Mouse (Mus musculus): ENCODE results near the gene Rtp1. TPM values are rescaled to one million over a fixed set of nuclear protein-coding genes. Genes with fewer than 3 reads are reported as not detected.

Rtp1 gene
- polyA plus RNA-seq, 1 experiment, result 0.01 TPM

DNA sequence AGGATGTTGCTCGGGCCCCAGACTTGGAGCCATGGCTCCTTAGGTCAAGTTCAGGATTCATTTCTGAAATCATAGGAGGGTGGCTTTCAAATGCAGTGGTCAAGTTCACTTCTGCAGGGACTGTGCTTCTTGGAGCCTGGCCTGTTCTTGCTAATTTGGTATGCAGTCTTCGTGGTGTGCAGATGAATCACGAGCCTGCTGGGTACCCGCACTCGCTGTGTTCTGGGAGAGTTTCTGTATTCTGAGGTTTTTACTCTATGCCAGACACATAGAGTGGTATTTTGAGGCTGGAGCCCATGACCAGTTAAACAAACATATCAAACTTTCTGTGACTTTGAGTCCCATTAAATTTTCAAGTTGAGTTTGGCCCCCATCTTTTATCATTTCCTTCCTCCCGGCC lies 25.4 kb downstream of the Rtp1 start:
- no peak for DNase-seq (ENCODE audit: low spot score)

DNA sequence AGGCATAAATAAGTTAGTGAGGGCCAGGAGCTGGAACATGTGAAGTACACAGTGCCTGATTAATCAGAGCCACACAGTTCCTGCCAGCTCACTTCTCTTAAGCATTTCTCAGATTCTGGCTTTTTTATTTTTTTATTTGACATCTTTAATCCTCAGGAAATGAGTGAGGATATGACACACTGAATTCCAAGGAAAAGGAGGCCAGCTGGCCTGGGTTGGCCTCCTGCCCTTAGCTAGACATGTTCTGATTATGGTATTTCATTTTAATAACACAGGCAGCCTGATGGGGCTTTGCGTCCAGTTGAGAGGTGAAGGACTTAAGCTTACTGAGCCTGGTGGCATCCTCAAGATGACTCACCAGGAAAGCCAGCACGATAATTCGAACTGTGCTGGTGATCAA lies 27.6 kb downstream of the Rtp1 start:
- no peak for DNase-seq (ENCODE audit: low spot score)

DNA sequence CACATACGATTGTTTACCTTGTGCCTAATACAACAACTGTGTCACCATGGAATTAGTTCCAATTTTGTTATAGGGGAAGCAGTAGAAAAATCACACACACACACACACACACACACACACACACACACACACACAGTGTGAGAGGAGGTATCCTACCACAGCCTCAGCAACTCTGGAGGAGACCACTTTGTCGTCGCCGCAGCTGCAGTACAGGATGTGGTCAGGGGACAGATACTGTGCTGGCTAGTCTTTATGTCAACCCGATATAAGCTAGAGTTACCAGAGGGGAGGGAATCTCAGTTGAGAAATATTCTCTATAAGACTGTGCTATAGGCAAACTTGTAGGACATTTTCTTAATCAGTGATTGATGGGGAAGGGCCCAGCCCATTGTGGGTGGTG lies 28.4 kb downstream of the Rtp1 start:
- no peak for DNase-seq (ENCODE audit: low spot score)

DNA sequence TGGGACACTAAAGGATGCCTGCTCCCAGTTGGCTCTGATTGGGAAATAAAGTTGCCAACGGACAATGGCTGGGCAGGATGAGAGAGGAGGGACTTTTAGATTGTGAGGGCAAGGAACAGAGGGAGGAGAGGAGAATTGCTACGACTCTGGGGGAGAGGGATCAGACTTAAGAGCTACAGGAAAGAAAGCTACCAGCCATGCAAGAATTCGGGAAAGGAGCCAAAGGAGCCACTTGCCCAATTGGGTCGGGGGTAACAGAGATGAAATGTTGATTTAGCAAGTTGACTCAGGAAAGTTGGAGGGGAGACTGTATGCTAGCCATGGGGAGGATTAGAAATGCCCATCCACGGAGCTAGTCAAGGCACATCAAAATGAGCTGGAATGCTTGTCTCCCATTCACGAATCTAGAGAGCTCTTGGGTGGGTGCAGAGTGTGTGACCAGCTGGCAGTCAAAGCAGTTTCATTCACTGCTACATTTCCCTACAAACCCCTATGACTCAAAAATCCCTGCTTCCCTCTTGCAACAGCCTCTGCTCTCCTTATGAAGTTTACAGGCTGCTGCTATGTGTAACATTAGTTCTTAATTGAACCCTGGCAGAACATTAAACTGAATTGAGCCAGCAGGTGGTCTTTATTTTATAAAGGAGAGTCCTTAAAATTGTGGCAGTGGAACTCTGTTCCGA lies 30.1 kb downstream of the Rtp1 start:
- DNase-seq (ENCODE audit: low spot score), result no peak

DNA sequence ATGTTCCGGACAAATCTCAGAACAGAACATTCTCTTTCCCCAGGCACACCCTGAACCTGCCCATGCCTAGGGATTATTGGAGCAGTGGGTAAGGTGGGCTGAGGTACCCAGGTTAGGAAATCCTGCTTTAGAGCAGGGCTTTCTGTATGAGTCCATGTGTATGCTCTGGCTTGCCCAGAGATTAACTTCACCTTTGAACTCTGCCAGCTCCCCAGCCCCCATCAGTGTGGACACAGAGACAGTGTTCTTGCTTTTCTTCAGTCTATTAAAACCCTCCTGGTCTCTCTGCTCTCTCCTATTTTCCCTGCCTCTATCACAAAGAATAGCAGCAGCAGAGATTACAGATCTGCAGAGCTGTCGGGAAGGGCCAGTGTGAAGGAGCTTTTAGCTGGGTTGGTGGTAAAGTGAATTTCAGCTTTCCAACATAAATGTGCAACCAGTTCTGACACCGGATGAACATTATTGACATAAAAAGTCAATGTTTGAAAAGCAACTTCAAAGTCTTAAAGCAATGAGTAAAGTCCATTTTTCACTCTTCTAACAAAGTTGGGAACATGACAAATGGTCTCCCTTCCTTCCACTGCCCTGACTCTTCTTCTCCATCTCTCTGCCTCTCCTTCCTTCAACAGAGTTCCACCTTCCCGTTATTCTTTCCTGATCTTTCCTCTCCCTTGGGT lies 34.9 kb downstream of the Rtp1 start:
- no peak for DNase-seq (ENCODE audit: low spot score)

DNA sequence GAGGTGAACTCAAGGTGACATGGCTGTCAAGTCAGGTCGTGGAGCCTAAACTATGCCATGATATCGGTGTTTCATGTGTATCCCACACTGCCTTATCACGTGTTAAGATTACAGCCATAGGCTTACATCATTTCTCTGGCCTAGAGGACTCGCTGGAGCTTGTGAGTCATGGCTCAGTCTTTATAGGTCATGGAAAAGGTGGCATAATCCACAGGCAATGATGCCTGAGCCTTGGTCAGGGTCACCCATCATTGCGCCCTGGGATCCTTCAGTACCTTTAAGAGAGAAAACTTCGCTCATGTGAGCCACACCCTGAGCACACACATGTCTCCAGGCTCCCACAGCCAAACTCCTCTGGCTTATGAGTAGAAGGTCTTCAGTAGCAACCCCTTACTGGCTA lies 42.6 kb downstream of the Rtp1 start:
- DNase-seq (ENCODE audit: low spot score), result no peak

DNA sequence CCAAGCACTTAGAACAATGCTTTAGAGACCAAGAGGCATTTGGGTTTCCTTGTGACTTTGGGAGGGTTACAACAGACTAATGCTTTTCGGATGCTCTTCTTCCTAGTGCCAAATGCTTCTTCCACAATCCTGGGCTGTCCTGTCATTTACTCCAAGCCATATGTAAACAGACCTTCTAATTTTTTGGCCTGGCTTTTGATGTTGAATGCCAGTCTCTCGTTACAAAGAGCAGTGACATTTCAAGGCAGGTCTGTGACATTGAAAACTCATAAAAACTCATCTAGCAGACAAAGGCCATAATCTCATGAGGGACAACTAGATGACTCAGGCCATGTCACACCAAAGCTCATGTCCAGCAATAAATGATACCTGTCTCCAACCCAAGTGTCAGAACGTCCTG lies 43.1 kb downstream of the Rtp1 start:
- no peak for DNase-seq (ENCODE audit: low spot score)

DNA sequence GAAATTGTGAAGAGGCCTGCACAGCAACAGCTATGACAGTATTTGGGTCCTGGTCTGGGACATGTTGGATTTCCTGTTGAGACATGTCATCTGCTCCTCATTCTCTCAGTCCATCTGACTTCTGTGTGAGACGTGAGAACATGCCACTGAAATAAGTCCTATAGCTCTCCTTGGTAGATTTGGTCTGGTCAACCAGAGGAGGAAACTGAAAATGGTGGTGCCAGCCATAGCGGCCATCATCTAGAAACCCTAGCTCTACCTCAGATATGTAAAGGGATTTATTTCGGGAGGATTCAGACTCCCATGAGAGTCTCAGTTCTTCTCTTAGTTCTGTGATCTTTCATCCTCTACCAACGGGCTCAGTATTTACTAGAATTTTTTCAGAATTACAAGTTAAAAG lies 46.7 kb downstream of the Rtp1 start:
- no peak for DNase-seq (ENCODE audit: low spot score)

DNA sequence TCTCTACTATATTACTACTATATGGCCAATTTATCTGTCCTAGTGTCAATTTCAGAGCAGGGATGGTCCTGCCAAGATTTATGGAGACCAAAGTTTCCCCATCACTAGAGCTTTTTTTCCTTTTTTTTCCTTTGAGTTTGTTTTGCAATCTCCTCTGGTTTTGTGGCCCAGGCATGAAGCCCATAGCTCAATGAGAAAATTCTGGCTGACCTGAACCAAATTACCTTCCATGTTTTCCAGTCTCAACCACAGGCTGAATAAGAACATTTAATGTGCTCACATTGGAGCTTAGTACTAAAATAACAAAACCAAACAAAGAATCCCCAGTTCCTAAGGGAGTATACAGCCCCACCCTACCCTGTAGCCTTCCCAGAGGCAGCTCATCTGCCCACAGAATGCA lies 47.7 kb downstream of the Rtp1 start:
- no peak for DNase-seq (ENCODE audit: low spot score)

DNA sequence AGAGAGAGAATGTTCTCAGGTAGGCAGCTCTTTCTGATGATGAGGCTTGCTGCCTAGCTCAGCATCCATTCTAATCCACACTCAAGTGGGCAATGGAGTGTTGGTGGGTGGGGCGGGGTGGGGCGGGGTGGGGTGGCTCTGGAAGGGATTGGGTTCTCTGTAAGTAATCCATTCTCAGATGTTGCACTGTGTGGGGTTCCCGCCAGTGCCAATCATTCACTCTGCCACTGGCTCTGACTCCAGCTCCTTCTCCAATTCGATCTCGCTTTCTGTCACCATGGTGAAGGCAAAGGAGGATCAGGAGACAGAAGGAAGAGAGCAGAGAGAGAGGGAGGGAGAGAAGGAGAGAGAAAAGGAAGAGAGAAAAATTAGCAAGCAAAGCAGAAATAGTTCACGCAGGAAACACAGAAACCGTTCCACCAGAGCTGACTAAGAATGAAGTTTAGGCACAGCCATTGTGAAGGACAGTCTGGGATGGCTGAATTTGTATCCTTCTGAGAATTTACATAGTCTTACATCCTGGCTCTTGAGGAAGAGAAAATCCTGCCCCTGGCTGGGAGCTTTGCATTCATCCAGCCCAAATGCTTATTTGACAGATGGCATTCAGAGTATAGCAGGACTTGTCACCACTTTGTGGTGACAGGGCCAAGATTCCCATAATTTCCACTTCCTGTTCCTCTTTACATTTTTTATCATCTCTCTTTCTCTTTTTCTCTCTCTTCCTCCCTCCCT lies 51.1 kb downstream of the Rtp1 start:
- DNase-seq (ENCODE audit: low spot score), result no peak

DNA sequence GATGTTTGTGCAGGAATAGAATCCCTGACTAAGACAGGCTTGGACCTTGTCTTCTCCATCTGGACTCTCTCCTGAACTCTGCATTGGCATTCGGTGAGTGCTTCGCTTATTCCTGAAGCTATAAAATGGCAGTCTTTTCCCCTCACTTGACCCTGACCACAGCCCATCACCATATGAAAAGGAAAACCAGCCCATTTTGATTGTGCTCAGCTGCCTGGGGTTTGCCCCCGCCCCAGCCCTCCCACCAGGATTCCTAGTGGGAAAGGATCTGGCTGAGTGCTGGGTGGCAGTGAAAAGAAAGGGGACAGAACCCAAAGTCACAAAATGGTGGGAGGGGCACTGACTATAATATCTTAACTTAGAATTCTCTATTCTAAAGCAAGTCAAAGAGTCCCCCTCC lies 53.3 kb downstream of the Rtp1 start:
- DNase-seq (ENCODE audit: low spot score), result no peak

DNA sequence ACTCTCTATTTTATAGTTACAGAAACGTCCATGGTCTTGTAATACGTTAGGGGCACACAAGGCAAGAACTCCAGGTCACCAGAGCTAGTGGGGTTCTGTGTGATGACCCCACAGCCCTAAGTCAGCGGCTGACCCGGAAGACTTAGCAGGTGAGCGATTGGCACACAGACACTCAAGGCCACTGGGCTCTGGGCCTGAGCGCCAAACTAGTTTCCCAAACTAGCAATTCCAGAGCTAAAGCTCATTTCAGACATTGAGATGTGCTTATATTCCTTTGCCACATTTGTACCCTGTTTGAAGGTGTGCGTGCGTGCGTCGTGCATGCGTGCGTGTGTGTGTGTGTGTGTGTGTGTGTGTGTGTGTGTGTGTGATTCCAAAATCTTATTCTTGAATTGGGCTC lies 53.9 kb downstream of the Rtp1 start:
- no peak for DNase-seq (ENCODE audit: low spot score)

DNA sequence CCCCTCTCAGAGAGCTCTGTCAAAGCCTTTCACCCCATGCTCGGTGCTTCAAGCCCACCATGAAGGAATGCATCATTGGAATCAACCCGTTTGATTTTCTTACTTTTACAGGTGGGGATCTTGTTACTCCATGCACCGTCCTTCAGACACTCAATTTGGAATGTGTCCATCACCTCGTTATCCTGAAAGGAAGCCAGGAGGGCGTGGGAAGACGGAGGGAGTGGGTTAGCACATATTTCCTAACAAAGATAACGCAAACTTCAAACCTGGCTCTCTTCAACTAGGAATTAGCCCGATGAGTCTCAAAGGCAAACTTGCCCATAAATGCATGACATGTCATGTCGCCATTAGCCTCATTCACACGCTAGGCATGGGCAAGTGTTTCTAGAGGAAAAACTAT lies 54.4 kb downstream of the Rtp1 start:
- no peak for DNase-seq (ENCODE audit: low spot score)

Other genes starting within 250 kb of the Rtp1 start
- gene St6gal1, start 204.4 kb upstream of the Rtp1 start, polyA plus RNA-seq (2012; rRNA removed), result 8.1 and 8.8 TPM in 2 replicates
- 20.3 and 24.0 TPM in 2 replicates for gene Rtp4, start 91.2 kb downstream of the Rtp1 start, polyA plus RNA-seq (2012; rRNA removed)
- 2.3 and 2.6 TPM in 2 replicates for gene Masp1, start 91.7 kb downstream of the Rtp1 start, polyA plus RNA-seq (2012; rRNA removed)

Data from urinary bladder, adult 2 months (tissue).